Mouse (Mus musculus) kidney, postnatal 14 days (tissue): ENCODE results near the gene Ammecr1.

ENCODE experiments used
- DNase-seq: peaks from one replicate; pipeline ENCODE4 v3.0.0; 2022; ENCODE audit warnings: mixed read lengths

The Ammecr1 gene

GRCm38 (mm10) chrX:142828184-142828908, 138.2 kb downstream of the Ammecr1 start:
- DNase-seq = no peak

GRCm38 (mm10) chrX:142827644-142828043, 138.9 kb downstream of the Ammecr1 start:
- no peak for DNase-seq

- DNase-seq = no peak
These were observed 141.2 kb downstream of the Ammecr1 start for GRCm38 (mm10) chrX:142825309-142825708.

GRCm38 (mm10) chrX:142821846-142822245, 144.7 kb downstream of the Ammecr1 start:
- DNase-seq = peak; percentile 21

- DNase-seq = no peak
These were observed 145.3 kb downstream of the Ammecr1 start for GRCm38 (mm10) chrX:142821239-142821638.

GRCm38 (mm10) chrX:142818057-142818682, 148.4 kb downstream of the Ammecr1 start:
- DNase-seq = peak; percentile 35

GRCm38 (mm10) chrX:142813146-142813545, 153.4 kb downstream of the Ammecr1 start:
- peak; percentile 27 for DNase-seq

- DNase-seq = peak; percentile 55
These were observed 158.1 kb downstream of the Ammecr1 start for GRCm38 (mm10) chrX:142808411-142808810.

- peak; percentile 36 for DNase-seq
These were observed 159.9 kb downstream of the Ammecr1 start for GRCm38 (mm10) chrX:142806620-142807061.

GRCm38 (mm10) chrX:142806126-142806525, 160.4 kb downstream of the Ammecr1 start:
- DNase-seq = peak; percentile 27

GRCm38 (mm10) chrX:142804596-142804995, 161.9 kb downstream of the Ammecr1 start:
- no peak for DNase-seq
